Mouse (Mus musculus) hindbrain, embryonic 16.5 days (tissue): Measurements from ENCODE around the gene Mtch1. TPM values are rescaled to one million over a fixed set of nuclear protein-coding genes. Genes with fewer than 3 reads are reported as not detected.

Experiments used
- ATAC-seq: fragments of 200-750 bp; cut with Nextera tagmentation; 2 replicates; pipeline ENCODE4 v1.8.0; 2017; ENCODE audit warnings: moderate TSS enrichment, moderate library complexity
- H3K27ac ChIP-seq: fragments of 300-500 bp; sonication (generic); 2 replicates; pipeline ENCODE4 v1.5.1; 2014; ENCODE audit warnings: low read depth, mild to moderate bottlenecking, control low read depth, low read length, moderate library complexity
- H3K27me3 ChIP-seq: fragments of 300-500 bp; sonication (generic); replicated peaks from 2 replicates; pipeline ENCODE4 v1.6.1; 2014; ENCODE audit warnings: low read length; ENCODE audit not compliant: control insufficient read depth, insufficient read depth
- H3K36me3 ChIP-seq: fragments of 300-500 bp; sonication (generic); 2 replicates; pipeline ENCODE4 v1.6.1; 2014; ENCODE audit warnings: mild to moderate bottlenecking, low read length, moderate library complexity, mixed read lengths; ENCODE audit not compliant: control insufficient read depth, insufficient read depth
- H3K4me1 ChIP-seq: fragments of 300-500 bp; sonication (generic); 2 replicates; pipeline ENCODE4 v1.6.1; 2014; ENCODE audit warnings: low read depth, low read length; ENCODE audit not compliant: control insufficient read depth, insufficient read depth
- H3K4me2 ChIP-seq: fragments of 300-500 bp; sonication (generic); 2 replicates; pipeline ENCODE4 v1.6.1; 2014; ENCODE audit warnings: mild to moderate bottlenecking, low read length, control low read depth, moderate library complexity
- H3K4me3 ChIP-seq: fragments of 300-500 bp; sonication (generic); 2 replicates; pipeline ENCODE4 v1.5.1; 2014; ENCODE audit warnings: mild to moderate bottlenecking, low read length, control low read depth, moderate library complexity
- H3K9ac ChIP-seq: fragments of 300-500 bp; sonication (generic); 2 replicates; pipeline ENCODE4 v1.6.1; 2014; ENCODE audit warnings: low read depth, mild to moderate bottlenecking, control low read depth, low read length, moderate library complexity
- H3K9me3 ChIP-seq: fragments of 300-500 bp; sonication (generic); 2 replicates; pipeline ENCODE4 v1.6.1; 2014; ENCODE audit warnings: mild to moderate bottlenecking, low read length, moderate library complexity; ENCODE audit not compliant: control insufficient read depth
- WGBS: fragments of 180-500 bp; shearing (Covaris S2); extraction: QIAGEN DNeasy Blood & Tissue Kit; methylation state at CpG from one replicate; pipeline ENCODE4 v1.1.7; 2014; 5-methylcytosine and 5-hydroxymethylcytosine counted together
- polyA plus RNA-seq: library from polyadenylated mRNA; unstranded; fragments of >200 nt; fragmentation: Nextera tagmentation; extraction: Ambion mirVana; gene quantifications from 2 replicates; pipeline ENCODE4 v1.2.1, GENCODE M21; 2015

The Mtch1 gene
- polyA plus RNA-seq, 1 experiment from 2014 or later: 328 TPM

- Histone ChIP-seq H3K36me3 (no peaks in the 10 kb centered on the region), H3K27ac (no peak overlapping the region), H3K4me1 (no peaks in the 10 kb centered on the region), H3K27me3 (no peaks in the 10 kb centered on the region), H3K4me2 (no peak overlapping the region), H3K4me3 (no peak overlapping the region), H3K9me3 (no peaks in the 10 kb centered on the region), H3K9ac (no peak overlapping the region)
- WGBS: 77% methylated on average over 11 of the region's 11 CpGs
- no peak for ATAC-seq
These were observed 41.2 kb upstream of the Mtch1 start for GRCm38 (mm10) chr17:29388978-29389377.

GRCm38 (mm10) chr17:29385746-29386145 is 38.0 kb upstream of the Mtch1 start:
- H3K9me3 ChIP-seq: no peaks in the 10 kb centered on the region
- no peak for ATAC-seq
- no peak overlapping the region for H3K4me2 ChIP-seq
- H3K4me3 ChIP-seq: no peak overlapping the region
- no peak overlapping the region for H3K9ac ChIP-seq
- WGBS: 38% methylated on average over 6 of the region's 6 CpGs
- no peak overlapping the region for H3K27ac ChIP-seq
- H3K27me3 ChIP-seq: no peaks in the 10 kb centered on the region
- no peaks in the 10 kb centered on the region for H3K36me3 ChIP-seq
- H3K4me1 ChIP-seq: no peaks in the 10 kb centered on the region

DNA sequence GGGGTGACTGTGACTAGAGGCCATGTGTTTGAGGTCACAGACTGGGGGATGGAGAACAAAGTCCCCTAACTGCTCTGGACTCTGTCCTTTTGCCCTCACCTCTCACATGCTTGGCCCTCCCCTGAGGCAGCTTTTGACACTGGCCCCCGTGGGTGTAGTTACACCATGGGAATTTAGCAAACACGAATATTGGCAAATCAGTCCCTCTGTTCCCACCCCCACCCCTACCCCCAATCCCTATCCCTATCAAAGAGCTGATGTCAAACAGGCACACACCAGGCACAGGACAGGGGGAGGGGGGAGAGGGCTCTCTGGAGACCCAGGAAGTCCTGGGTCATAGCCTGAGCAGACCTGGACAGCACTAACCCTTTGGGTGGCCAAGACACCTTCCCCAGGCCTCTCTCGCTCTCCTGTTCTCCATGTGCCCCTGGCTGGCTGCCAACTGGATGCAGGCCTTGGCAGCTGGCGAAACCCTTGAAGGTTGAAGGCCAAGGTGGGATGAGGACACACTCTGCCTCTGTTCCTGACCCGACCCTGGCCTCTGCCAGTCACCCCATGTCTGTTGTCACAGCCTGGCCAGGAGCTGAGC is 37.2 kb upstream of the Mtch1 start:
- no peak for ATAC-seq
- WGBS: 62% methylated on average over 5 of the region's 5 CpGs
- H3K9me3 ChIP-seq: no peaks in the 10 kb centered on the region
- H3K27me3 ChIP-seq: no peaks in the 10 kb centered on the region
- no peak overlapping the region for H3K27ac ChIP-seq
- no peak overlapping the region for H3K4me3 ChIP-seq
- H3K9ac ChIP-seq: no peak overlapping the region
- no peaks in the 10 kb centered on the region for H3K4me1 ChIP-seq
- H3K4me2 ChIP-seq: no peak overlapping the region
- H3K36me3 ChIP-seq: no peaks in the 10 kb centered on the region

DNA sequence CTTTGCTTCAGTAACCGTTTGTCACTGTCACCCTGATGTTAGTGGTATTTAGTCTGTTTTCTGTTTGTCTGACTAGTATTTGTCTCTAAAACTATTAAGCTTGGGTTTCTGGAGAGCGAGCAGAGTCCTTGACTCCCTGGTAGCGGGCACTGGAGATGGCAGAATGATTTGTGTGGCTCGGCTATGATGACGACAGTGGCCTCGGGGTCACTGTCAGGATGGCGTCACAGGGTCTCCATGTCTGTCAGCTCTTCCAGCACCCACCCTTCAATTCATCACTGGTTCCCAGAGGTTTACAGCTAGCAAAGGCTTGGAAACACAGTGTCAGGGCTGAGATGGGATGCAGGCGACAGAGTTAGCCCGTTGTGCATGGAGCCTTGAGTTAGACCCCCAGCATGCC is 36.2 kb upstream of the Mtch1 start:
- H3K27me3 ChIP-seq: no peaks in the 10 kb centered on the region
- no peak overlapping the region for H3K9ac ChIP-seq
- H3K4me2 ChIP-seq: no peak overlapping the region
- H3K36me3 ChIP-seq: no peaks in the 10 kb centered on the region
- H3K4me3 ChIP-seq: no peak overlapping the region
- H3K27ac ChIP-seq: no peak overlapping the region
- H3K9me3 ChIP-seq: no peaks in the 10 kb centered on the region
- no peaks in the 10 kb centered on the region for H3K4me1 ChIP-seq
- WGBS: 77% methylated on average over 9 of the region's 9 CpGs
- ATAC-seq: no peak

DNA sequence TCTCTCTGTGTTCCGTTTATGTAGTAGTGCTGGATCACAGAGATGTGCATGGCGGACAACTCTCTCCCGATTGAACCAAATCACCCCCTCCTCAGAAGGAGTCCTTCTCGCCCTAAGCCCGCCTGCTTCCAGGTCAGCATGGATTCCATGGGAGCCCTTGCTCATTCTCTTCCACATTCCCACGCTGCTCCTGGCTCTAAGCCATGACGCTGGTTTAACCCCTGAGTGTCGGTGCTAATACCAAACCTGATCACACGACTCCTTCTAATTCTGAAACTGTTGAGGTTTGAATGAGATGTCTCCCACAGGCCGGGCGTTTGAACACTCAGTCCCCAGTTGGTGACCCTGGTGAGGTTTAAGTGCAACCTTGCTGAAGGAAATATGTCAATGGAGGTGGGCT is 34.7 kb upstream of the Mtch1 start:
- H3K27me3 ChIP-seq: no peaks in the 10 kb centered on the region
- H3K36me3 ChIP-seq: no peaks in the 10 kb centered on the region
- H3K4me1 ChIP-seq: no peaks in the 10 kb centered on the region
- no peaks in the 10 kb centered on the region for H3K9me3 ChIP-seq
- H3K4me3 ChIP-seq: no peak overlapping the region
- H3K9ac ChIP-seq: no peak overlapping the region
- no peak overlapping the region for H3K4me2 ChIP-seq
- 49% methylated on average over 11 of the region's 11 CpGs for WGBS
- no peak for ATAC-seq
- H3K27ac ChIP-seq: no peak overlapping the region

DNA sequence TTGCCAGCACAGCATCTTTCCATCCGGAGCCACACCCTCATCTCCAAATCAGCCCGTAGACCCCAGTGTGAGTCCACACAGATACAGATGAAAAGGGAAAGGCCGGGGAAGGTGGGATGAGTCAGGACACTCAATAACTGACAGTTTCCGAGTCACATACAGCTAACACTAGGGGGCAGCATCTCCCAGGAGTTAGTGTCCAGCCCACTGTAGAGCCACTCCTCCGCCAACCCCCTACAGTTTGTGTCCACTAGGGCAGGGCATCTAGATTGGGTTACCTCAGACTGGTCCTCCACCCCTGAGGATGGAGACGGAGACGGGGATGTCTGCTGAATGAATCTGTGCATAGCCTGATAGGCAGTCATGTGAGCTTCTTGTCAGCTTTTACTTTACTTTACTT is 33.7 kb upstream of the Mtch1 start:
- H3K27ac ChIP-seq: no peak overlapping the region
- no peaks in the 10 kb centered on the region for H3K36me3 ChIP-seq
- no peaks in the 10 kb centered on the region for H3K4me1 ChIP-seq
- no peak overlapping the region for H3K4me2 ChIP-seq
- peak; percentile 52; the same call in 1 of the 2 replicates for ATAC-seq
- H3K27me3 ChIP-seq: no peaks in the 10 kb centered on the region
- H3K9me3 ChIP-seq: no peaks in the 10 kb centered on the region
- WGBS: 21% methylated on average over 7 of the region's 7 CpGs
- no peak overlapping the region for H3K9ac ChIP-seq
- H3K4me3 ChIP-seq: no peak overlapping the region

- no peak overlapping the region for H3K27ac ChIP-seq
- 83% methylated on average over 4 of the region's 4 CpGs for WGBS
- ATAC-seq: no peak
- H3K9me3 ChIP-seq: no peaks in the 10 kb centered on the region
- no peaks in the 10 kb centered on the region for H3K36me3 ChIP-seq
- H3K4me3 ChIP-seq: no peak overlapping the region
- H3K4me1 ChIP-seq: no peaks in the 10 kb centered on the region
- no peak overlapping the region for H3K4me2 ChIP-seq
- H3K27me3 ChIP-seq: no peaks in the 10 kb centered on the region
- H3K9ac ChIP-seq: no peak overlapping the region
These were observed 32.5 kb upstream of the Mtch1 start for GRCm38 (mm10) chr17:29380241-29380640.

GRCm38 (mm10) chr17:29378056-29378455 is 30.3 kb upstream of the Mtch1 start:
- H3K4me2 ChIP-seq: no peak overlapping the region
- no peak overlapping the region for H3K27ac ChIP-seq
- H3K4me1 ChIP-seq: no peaks in the 10 kb centered on the region
- H3K9ac ChIP-seq: no peak overlapping the region
- no peaks in the 10 kb centered on the region for H3K27me3 ChIP-seq
- no peak overlapping the region for H3K4me3 ChIP-seq
- 80% methylated on average over 7 of the region's 8 CpGs for WGBS
- no peaks in the 10 kb centered on the region for H3K9me3 ChIP-seq
- no peak for ATAC-seq
- H3K36me3 ChIP-seq: no peaks in the 10 kb centered on the region

DNA sequence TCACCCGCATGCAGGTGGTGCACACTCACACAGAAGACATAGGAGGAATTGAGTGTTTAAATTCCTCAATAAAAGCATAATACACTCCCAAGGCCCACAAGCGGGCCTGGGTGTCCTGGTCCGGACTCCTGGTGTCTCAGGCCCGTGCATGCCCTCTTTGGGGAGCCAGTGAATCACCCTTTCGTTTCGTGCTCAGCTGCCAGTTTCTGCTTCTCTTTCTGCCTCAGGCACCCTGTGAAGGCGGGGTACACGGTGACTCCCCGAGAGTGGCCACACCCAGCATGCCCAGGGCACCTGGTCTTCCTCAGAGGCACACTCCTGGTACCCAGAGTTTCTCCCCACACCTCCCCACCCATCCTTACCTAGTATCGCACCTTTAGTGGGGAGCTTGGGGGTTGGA is 28.1 kb upstream of the Mtch1 start:
- 86% methylated on average over 10 of the region's 10 CpGs for WGBS
- no peak overlapping the region for H3K27ac ChIP-seq
- H3K4me3 ChIP-seq: no peak overlapping the region
- H3K9ac ChIP-seq: no peak overlapping the region
- H3K4me1 ChIP-seq: no peaks in the 10 kb centered on the region
- H3K9me3 ChIP-seq: no peaks in the 10 kb centered on the region
- no peaks in the 10 kb centered on the region for H3K36me3 ChIP-seq
- no peak overlapping the region for H3K4me2 ChIP-seq
- no peaks in the 10 kb centered on the region for H3K27me3 ChIP-seq
- ATAC-seq: no peak
